Mouse (Mus musculus) thymus, adult 2 months (tissue): ENCODE results near the gene Mmel1. TPM values are rescaled to one million over a fixed set of nuclear protein-coding genes. Genes with fewer than 3 reads are reported as not detected.

Source experiments
- DNase-seq: peaks from one replicate; pipeline ENCODE4 v3.0.0; 2021
- H3K27ac ChIP-seq: fragments of 200-500 bp; 2 replicates; pipeline ENCODE4 v1.5.1; 2012; ENCODE audit warnings: low read length, control low read depth; ENCODE audit not compliant: control insufficient read depth, insufficient read depth
- H3K27me3 ChIP-seq: fragments of 200-500 bp; 2 replicates; pipeline ENCODE4 v1.6.1; 2012; ENCODE audit warnings: mild to moderate bottlenecking, low read length, moderate library complexity, mixed read lengths; ENCODE audit not compliant: control insufficient read depth, insufficient read depth
- H3K36me3 ChIP-seq: fragments of 200-500 bp; 2 replicates; pipeline ENCODE4 v1.6.1; 2012; ENCODE audit warnings: mild to moderate bottlenecking, low read length, moderate library complexity; ENCODE audit not compliant: control insufficient read depth, insufficient read depth
- H3K4me1 ChIP-seq: fragments of 200-500 bp; replicated peaks from 2 replicates; pipeline ENCODE4 v1.6.1; 2012; ENCODE audit warnings: low read length; ENCODE audit not compliant: control insufficient read depth, insufficient read depth
- H3K4me3 ChIP-seq: fragments of 200-500 bp; 2 replicates; pipeline ENCODE4 v1.5.1; 2012; ENCODE audit warnings: mild to moderate bottlenecking, low read length, control low read depth, moderate library complexity; ENCODE audit not compliant: control insufficient read depth, insufficient read depth
- CTCF ChIP-seq: fragments of 200-500 bp; IDR thresholded peaks from 2 replicates; pipeline ENCODE4 v1.5.1; 2012; ENCODE audit warnings: mild to moderate bottlenecking, control low read depth, low read length, moderate library complexity, borderline replicate concordance; ENCODE audit not compliant: control insufficient read depth, poor library complexity, insufficient read depth; ENCODE audit errors: extremely low read depth
- POLR2A ChIP-seq: fragments of 200-500 bp; IDR thresholded peaks from 2 replicates; pipeline ENCODE4 v1.6.1; 2012; ENCODE audit warnings: mild to moderate bottlenecking, low read length, control low read depth, moderate library complexity; ENCODE audit not compliant: control insufficient read depth, poor library complexity, insufficient read depth; ENCODE audit errors: extremely low read depth
- WGBS: fragments of 180-500 bp; shearing (Covaris S2); methylation state at CpG from one replicate; pipeline ENCODE4 v1.1.7; 2018; 5-methylcytosine and 5-hydroxymethylcytosine counted together
- polyA plus RNA-seq: library from polyadenylated mRNA; depleted of rRNA; stranded (reverse); fragments of >200 nt; gene quantifications from 2 replicates; pipeline ENCODE4 v1.2.3, GENCODE M21; 2012

Gene Mmel1
- polyA plus RNA-seq, 1 experiment = 0.23 TPM

- no peak overlapping the region for H3K4me3 ChIP-seq
- DNase-seq = no peak
- 61% methylated on average over 13 of the region's 13 CpGs for WGBS
- H3K27ac ChIP-seq = no peak overlapping the region
- H3K27me3 ChIP-seq = no peaks in the 10 kb centered on the region
- no peaks in the 10 kb centered on the region for H3K4me1 ChIP-seq
- TF ChIP-seq CTCF = no peak
- H3K36me3 ChIP-seq = no peaks in the 10 kb centered on the region
Measured at GRCm38 (mm10) chr4:154886876-154887592, 17.6 kb downstream of the Mmel1 start.

DNA sequence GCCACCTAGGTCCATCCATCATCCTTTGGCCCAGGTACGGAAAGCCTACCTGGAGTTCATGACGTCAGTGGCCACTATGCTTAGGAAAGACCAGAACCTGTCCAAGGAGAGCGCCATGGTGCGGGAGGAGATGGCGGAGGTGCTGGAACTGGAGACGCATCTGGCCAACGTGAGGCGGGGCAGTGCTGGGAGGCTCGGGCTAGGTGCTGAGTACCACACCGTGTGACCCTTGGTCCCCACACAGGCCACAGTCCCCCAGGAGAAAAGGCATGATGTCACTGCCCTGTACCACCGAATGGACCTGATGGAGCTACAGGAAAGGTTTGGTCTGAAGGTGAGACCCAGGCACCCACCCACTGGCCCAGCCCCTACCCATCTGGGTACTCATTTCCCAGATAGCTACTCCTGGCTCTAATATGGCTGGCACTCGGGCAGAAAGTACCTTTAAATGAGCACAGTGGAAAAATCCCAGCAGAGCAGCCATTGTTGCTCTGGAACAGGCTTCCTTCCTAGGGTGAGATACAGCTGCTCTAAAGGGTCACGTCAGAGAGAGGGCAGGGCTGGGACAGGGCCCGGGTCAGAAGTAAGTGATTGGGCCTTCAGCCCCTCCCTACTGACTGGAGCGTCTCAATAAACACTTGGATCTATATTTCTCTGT lies 18.3 kb downstream of the Mmel1 start:
- H3K36me3 ChIP-seq = no peaks in the 10 kb centered on the region
- DNase-seq = no peak
- no peaks in the 10 kb centered on the region for H3K27me3 ChIP-seq
- no peak overlapping the region for H3K27ac ChIP-seq
- no peak for TF ChIP-seq CTCF
- no peak for TF ChIP-seq POLR2A
- no peaks in the 10 kb centered on the region for H3K4me1 ChIP-seq
- WGBS = 86% methylated on average over 15 of the region's 15 CpGs
- no peak overlapping the region for H3K4me3 ChIP-seq

DNA sequence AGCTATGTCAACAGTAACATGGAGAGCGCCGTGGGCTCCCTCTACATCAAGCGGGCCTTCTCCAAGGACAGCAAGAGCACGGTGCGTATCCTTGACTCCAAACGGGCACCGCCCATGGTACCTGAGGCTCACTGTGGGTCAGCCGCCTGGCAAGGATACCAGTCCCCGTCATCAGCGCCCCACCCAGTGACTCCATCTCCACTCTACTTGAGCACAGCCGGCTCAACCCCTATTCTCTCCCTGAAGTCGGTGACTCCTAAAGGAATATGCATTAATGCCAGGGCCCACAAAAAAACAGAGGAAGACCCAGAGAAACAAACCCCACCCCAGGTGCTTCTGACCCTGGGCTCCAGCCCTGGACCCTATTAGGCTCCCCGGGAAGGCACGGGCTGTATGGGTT lies 21.5 kb downstream of the Mmel1 start:
- Histone ChIP-seq H3K36me3 (no peaks in the 10 kb centered on the region), H3K27me3 (no peaks in the 10 kb centered on the region), H3K4me1 (no peaks in the 10 kb centered on the region), H3K27ac (no peak overlapping the region), H3K4me3 (no peak overlapping the region)
- DNase-seq = no peak
- TF ChIP-seq CTCF (no peak), POLR2A (no peak)
- WGBS = 92% methylated on average over 14 of the region's 14 CpGs

- WGBS = 88% methylated on average over 5 of the region's 5 CpGs
- no peaks in the 10 kb centered on the region for H3K27me3 ChIP-seq
- H3K36me3 ChIP-seq = no peaks in the 10 kb centered on the region
- H3K4me3 ChIP-seq = no peak overlapping the region
- H3K27ac ChIP-seq = no peak overlapping the region
- peaks cover 15% of the 10 kb centered on the region for H3K4me1 ChIP-seq
- no peak for DNase-seq
- TF ChIP-seq POLR2A = no peak
- no peak for TF ChIP-seq CTCF
Measured at GRCm38 (mm10) chr4:154895549-154895948, 26.2 kb downstream of the Mmel1 start.

- 69% methylated on average over 6 of the region's 6 CpGs for WGBS
- H3K27ac ChIP-seq = no peak overlapping the region
- peak overlapping the region; percentile 46; the same call in 1 of the 2 replicates for H3K4me3 ChIP-seq
- peaks cover 15% of the 10 kb centered on the region for H3K4me1 ChIP-seq
- H3K27me3 ChIP-seq = no peaks in the 10 kb centered on the region
- DNase-seq = no peak
- TF ChIP-seq CTCF = no peak
- no peak for TF ChIP-seq POLR2A
- H3K36me3 ChIP-seq = no peaks in the 10 kb centered on the region
Measured at GRCm38 (mm10) chr4:154897676-154898465, 28.5 kb downstream of the Mmel1 start.

GRCm38 (mm10) chr4:154898506-154899446 lies 29.4 kb downstream of the Mmel1 start, which contains the start of gene Fam213b:
Fam213b (minus strand) TSS chr4:154899135.
- TF ChIP-seq CTCF (0 out of 2 replicates have a peak, but pooled peaks have one; percentile 10), POLR2A (no peak)
- H3K4me1 ChIP-seq = peaks cover 15% of the 10 kb centered on the region
- H3K36me3 ChIP-seq = no peaks in the 10 kb centered on the region
- no peaks in the 10 kb centered on the region for H3K27me3 ChIP-seq
- peak; percentile 53 for DNase-seq
- 13% methylated on average over 43 of the region's 43 CpGs for WGBS
- peak within 1 kb of the TSS; percentile 46 for H3K4me3 ChIP-seq
- peak within 1 kb of the TSS; percentile 11; the same call in 1 of the 2 replicates for H3K27ac ChIP-seq
